Mouse (Mus musculus) intestine, postnatal 0 days (tissue): ENCODE measurements around the gene Plcb3. TPM values are rescaled to one million over a fixed set of nuclear protein-coding genes. Genes with fewer than 3 reads are reported as not detected.

Experiments
- ATAC-seq: fragments of 200-750 bp; cut with Nextera tagmentation; 2 replicates; pipeline ENCODE4 v1.8.0; 2017; ENCODE audit warnings: mild to moderate bottlenecking, moderate TSS enrichment, moderate library complexity
- H3K27ac ChIP-seq: fragments of 300-500 bp; sonication (generic); 2 replicates; pipeline ENCODE4 v1.5.1; 2014; ENCODE audit warnings: mild to moderate bottlenecking, low read depth, low read length, moderate library complexity
- H3K27me3 ChIP-seq: fragments of 300-500 bp; sonication (generic); replicated peaks from 2 replicates; pipeline ENCODE4 v1.6.1; 2014; ENCODE audit warnings: low read length, mixed read lengths; ENCODE audit not compliant: control insufficient read depth, insufficient read depth
- H3K36me3 ChIP-seq: fragments of 300-500 bp; sonication (generic); 2 replicates; pipeline ENCODE4 v1.6.1; 2014; ENCODE audit warnings: mild to moderate bottlenecking, moderate library complexity; ENCODE audit not compliant: control insufficient read depth, insufficient read depth
- H3K4me1 ChIP-seq: fragments of 300-500 bp; sonication (generic); replicated peaks from 2 replicates; pipeline ENCODE4 v1.6.1; 2014; ENCODE audit warnings: antibody characterized with exemption, low read length, mixed read lengths; ENCODE audit not compliant: control insufficient read depth, insufficient read depth
- H3K4me2 ChIP-seq: fragments of 300-500 bp; sonication (generic); replicated peaks from 2 replicates; pipeline ENCODE4 v1.6.1; 2014; ENCODE audit warnings: low read depth, mild to moderate bottlenecking, moderate library complexity
- H3K4me3 ChIP-seq: fragments of 300-500 bp; sonication (generic); 2 replicates; pipeline ENCODE4 v1.5.1; 2014; ENCODE audit warnings: low read depth, low read length
- H3K9ac ChIP-seq: fragments of 300-500 bp; sonication (generic); 2 replicates; pipeline ENCODE4 v1.6.1; 2014; ENCODE audit warnings: mild to moderate bottlenecking, low read depth, low read length
- H3K9me3 ChIP-seq: fragments of 300-500 bp; sonication (generic); 2 replicates; pipeline ENCODE4 v1.6.1; 2016; ENCODE audit warnings: mixed run types; ENCODE audit not compliant: control insufficient read depth
- CTCF ChIP-seq: sonication (generic); IDR thresholded peaks from 2 replicates; pipeline ENCODE4 v1.5.1; 2016; ENCODE audit warnings: low read depth, mild to moderate bottlenecking, control low read depth, antibody characterized with exemption, moderate library complexity
- WGBS: fragments of 180-500 bp; shearing (Covaris S2); extraction: QIAGEN DNeasy Blood & Tissue Kit; methylation state at CpG from one replicate; pipeline ENCODE4 v1.1.7; 2014; 5-methylcytosine and 5-hydroxymethylcytosine counted together
- polyA plus RNA-seq: library from polyadenylated mRNA; unstranded; fragments of >200 nt; fragmentation: Nextera tagmentation; extraction: Ambion mirVana; gene quantifications from 2 replicates; pipeline ENCODE4 v1.2.1, GENCODE M21; 2015

Plcb3 gene
- polyA plus RNA-seq, 1 experiment from 2014 or later: 107 TPM

GRCm38 (mm10) chr19:6996006-6996405 is 19.7 kb upstream of the Plcb3 start, which contains the start of the genes Nudt22 and Trpt1:
Nudt22 (minus strand) TSS chr19:6996117.
Trpt1 (plus strand) TSS chr19:6996131.
- peaks cover 13% of the 10 kb centered on the region; the same call in 1 of the 2 replicates for H3K4me1 ChIP-seq
- peak within 1 kb of the TSS; percentile 74 for H3K27ac ChIP-seq
- under 1% methylated on average over 24 of the region's 24 CpGs for WGBS
- H3K36me3 ChIP-seq: peaks cover 7% of the 10 kb centered on the region; the same call in 1 of the 2 replicates
- H3K4me3 ChIP-seq: peak within 1 kb of the TSS; percentile 48
- ATAC-seq: peak; percentile 58
- H3K9ac ChIP-seq: peak within 1 kb of the TSS; percentile 47
- no peaks in the 10 kb centered on the region for H3K9me3 ChIP-seq
- no peak for TF ChIP-seq CTCF
- H3K4me2 ChIP-seq: peak within 1 kb of the TSS; percentile 74
- no peaks in the 10 kb centered on the region for H3K27me3 ChIP-seq

- H3K9me3 ChIP-seq: no peaks in the 10 kb centered on the region
- peak overlapping the region; percentile 74 for H3K4me2 ChIP-seq
- H3K9ac ChIP-seq: peak overlapping the region; percentile 32
- H3K4me3 ChIP-seq: peak overlapping the region; percentile 48
- peaks cover 13% of the 10 kb centered on the region; the same call in 1 of the 2 replicates for H3K4me1 ChIP-seq
- peak overlapping the region; percentile 74 for H3K27ac ChIP-seq
- peaks cover 6% of the 10 kb centered on the region; the same call in 1 of the 2 replicates for H3K36me3 ChIP-seq
- ATAC-seq: no peak
- peak; percentile 22; the same call in 1 of the 2 replicates for TF ChIP-seq CTCF
- WGBS: 42% methylated on average over 21 of the region's 21 CpGs
- H3K27me3 ChIP-seq: no peaks in the 10 kb centered on the region
Measured at GRCm38 (mm10) chr19:6995255-6995991, 19.2 kb upstream of the Plcb3 start.

GRCm38 (mm10) chr19:6994489-6994888 is 18.2 kb upstream of the Plcb3 start:
- ATAC-seq: no peak
- Histone ChIP-seq H3K9me3 (no peaks in the 10 kb centered on the region), H3K4me3 (peak overlapping the region; percentile 48), H3K36me3 (no peaks in the 10 kb centered on the region; the same call in 1 of the 2 replicates), H3K27ac (peak overlapping the region; percentile 74; the same call in 1 of the 2 replicates), H3K4me1 (peaks cover 9% of the 10 kb centered on the region; the same call in 1 of the 2 replicates), H3K9ac (0 out of 2 replicates have a peak overlapping the region, but pooled peaks have one; percentile 23), H3K4me2 (peak overlapping the region; percentile 74), H3K27me3 (no peaks in the 10 kb centered on the region)
- no peak for TF ChIP-seq CTCF
- 86% methylated on average over 8 of the region's 8 CpGs for WGBS

- no peak for ATAC-seq
- H3K4me2 ChIP-seq: peak overlapping the region; percentile 74; the same call in 1 of the 2 replicates
- no peak for TF ChIP-seq CTCF
- H3K27ac ChIP-seq: no peak overlapping the region
- no peaks in the 10 kb centered on the region for H3K9me3 ChIP-seq
- no peaks in the 10 kb centered on the region for H3K27me3 ChIP-seq
- H3K4me3 ChIP-seq: no peak overlapping the region
- H3K36me3 ChIP-seq: peaks cover 4% of the 10 kb centered on the region; the same call in 1 of the 2 replicates
- 82% methylated on average over 8 of the region's 8 CpGs for WGBS
- peaks cover 9% of the 10 kb centered on the region; the same call in 1 of the 2 replicates for H3K4me1 ChIP-seq
- no peak overlapping the region for H3K9ac ChIP-seq
Measured at GRCm38 (mm10) chr19:6994002-6994401, 17.7 kb upstream of the Plcb3 start.

GRCm38 (mm10) chr19:6993011-6993770 is 16.9 kb upstream of the Plcb3 start:
- 58% methylated on average over 14 of the region's 14 CpGs for WGBS
- no peaks in the 10 kb centered on the region for H3K27me3 ChIP-seq
- 0 out of 2 replicates have a peak, but pooled peaks cover 4% of the 10 kb centered on the region for H3K36me3 ChIP-seq
- H3K9ac ChIP-seq: peak overlapping the region; percentile 62
- no peak for ATAC-seq
- no peaks in the 10 kb centered on the region for H3K9me3 ChIP-seq
- H3K4me2 ChIP-seq: peak overlapping the region; percentile 94
- peak overlapping the region; percentile 46; the same call in 1 of the 2 replicates for H3K27ac ChIP-seq
- peak overlapping the region; percentile 58 for H3K4me3 ChIP-seq
- peaks cover 9% of the 10 kb centered on the region; the same call in 1 of the 2 replicates for H3K4me1 ChIP-seq
- TF ChIP-seq CTCF: 0 out of 2 replicates have a peak, but pooled peaks have one; percentile 12
